Mouse (Mus musculus) midbrain, embryonic 12.5 days (tissue): Measurements from ENCODE around the gene Ccdc171. TPM values are rescaled to one million over a fixed set of nuclear protein-coding genes. Genes with fewer than 3 reads are reported as not detected.
"Not testable (repeated sequence)": the region's sequence is repeated elsewhere in the genome, so short reads cannot be mapped to it uniquely, and the experiment has no call there.

Experiments used
- ATAC-seq: fragments of 200-750 bp; cut with Nextera tagmentation; 2 replicates; pipeline ENCODE4 v1.8.0; 2017; ENCODE audit warnings: low read depth, moderate TSS enrichment, moderate library complexity; ENCODE audit not compliant: low FRiP score
- H3K27ac ChIP-seq: fragments of 300-500 bp; sonication (generic); replicated peaks from 2 replicates; pipeline ENCODE4 v1.5.1; 2016; ENCODE audit warnings: mild to moderate bottlenecking
- H3K27me3 ChIP-seq: fragments of 300-500 bp; sonication (generic); 2 replicates; pipeline ENCODE4 v1.6.1; 2016; ENCODE audit warnings: mild to moderate bottlenecking
- H3K36me3 ChIP-seq: fragments of 300-500 bp; sonication (generic); 2 replicates; pipeline ENCODE4 v1.6.1; 2016
- H3K4me1 ChIP-seq: fragments of 300-500 bp; sonication (generic); 2 replicates; pipeline ENCODE4 v1.6.1; 2016
- H3K4me2 ChIP-seq: fragments of 300-500 bp; sonication (generic); replicated peaks from 2 replicates; pipeline ENCODE4 v1.6.1; 2016; ENCODE audit warnings: mild to moderate bottlenecking, moderate library complexity
- H3K4me3 ChIP-seq: fragments of 300-500 bp; sonication (generic); 2 replicates; pipeline ENCODE4 v1.5.1; 2016; ENCODE audit warnings: mild to moderate bottlenecking
- H3K9ac ChIP-seq: fragments of 300-500 bp; sonication (generic); replicated peaks from 2 replicates; pipeline ENCODE4 v1.6.1; 2016; ENCODE audit warnings: mild to moderate bottlenecking, moderate library complexity
- H3K9me3 ChIP-seq: fragments of 300-500 bp; sonication (generic); 2 replicates; pipeline ENCODE4 v1.6.1; 2016; ENCODE audit warnings: mild to moderate bottlenecking
- WGBS: fragments of 180-500 bp; shearing (Covaris S2); methylation state at CpG from one replicate; pipeline ENCODE4 v1.1.7; 2016; 5-methylcytosine and 5-hydroxymethylcytosine counted together
- polyA plus RNA-seq: library from polyadenylated mRNA; unstranded; fragments of >200 nt; fragmentation: Nextera tagmentation; extraction: Ambion mirVana; gene quantifications from 2 replicates; pipeline ENCODE4 v1.2.1, GENCODE M21; 2016

Gene Ccdc171
- polyA plus RNA-seq, 1 experiment from 2014 or later, result 6.3 TPM

DNA sequence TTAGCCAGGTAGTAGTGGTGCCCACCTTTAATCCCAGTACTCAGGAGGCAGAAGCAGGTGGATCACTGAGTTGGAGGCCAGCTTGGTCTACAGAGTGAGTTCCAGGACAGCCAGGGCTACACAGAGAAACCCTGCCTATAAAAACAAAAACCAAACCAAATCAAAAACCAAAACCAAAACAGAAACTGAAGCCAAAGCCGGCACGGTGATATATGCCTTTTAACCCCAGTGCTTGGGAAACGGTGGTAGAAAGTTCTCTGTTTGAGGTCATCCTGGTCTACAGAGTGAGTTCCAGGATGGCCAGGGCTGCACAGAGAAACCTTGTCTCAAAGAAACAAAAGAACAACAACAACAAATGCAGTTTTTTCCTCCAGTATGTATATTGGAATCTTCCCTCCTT, 13.1 kb upstream of the Ccdc171 start:
- H3K4me2 ChIP-seq, result no peak overlapping the region
- ATAC-seq, result no peak
- no peak overlapping the region for H3K4me3 ChIP-seq
- 0 out of 2 replicates have a peak, but pooled peaks cover 8% of the 10 kb centered on the region for H3K4me1 ChIP-seq
- H3K9me3 ChIP-seq, result no peaks in the 10 kb centered on the region
- no peaks in the 10 kb centered on the region for H3K27me3 ChIP-seq
- WGBS, result 89% methylated on average over 3 of the region's 3 CpGs
- no peaks in the 10 kb centered on the region for H3K36me3 ChIP-seq
- H3K27ac ChIP-seq, result no peak overlapping the region
- H3K9ac ChIP-seq, result no peak overlapping the region

DNA sequence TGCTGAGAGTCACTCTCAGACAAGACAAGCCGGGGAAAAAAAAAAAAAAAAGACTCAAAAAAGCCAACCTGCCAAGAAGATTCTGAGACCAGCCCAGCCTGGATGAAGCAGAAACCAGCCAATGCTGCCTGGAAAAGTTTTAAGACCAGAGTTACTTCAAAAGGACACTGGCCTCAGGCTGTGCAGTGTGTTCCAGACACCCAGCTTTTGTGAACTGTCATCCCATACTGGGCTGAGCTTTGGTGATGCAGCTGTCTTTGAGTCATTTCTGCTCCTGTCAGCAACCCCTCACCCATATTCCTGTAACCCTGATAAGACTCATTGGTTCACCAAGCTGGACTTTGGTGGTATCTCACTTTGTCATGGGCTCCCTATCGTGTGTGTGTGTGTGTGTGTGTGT, 12.7 kb upstream of the Ccdc171 start:
- no peak for ATAC-seq
- H3K36me3 ChIP-seq, result no peaks in the 10 kb centered on the region
- 0 out of 2 replicates have a peak, but pooled peaks cover 6% of the 10 kb centered on the region for H3K4me1 ChIP-seq
- H3K9me3 ChIP-seq, result no peaks in the 10 kb centered on the region
- H3K4me3 ChIP-seq, result no peak overlapping the region
- no peaks in the 10 kb centered on the region for H3K27me3 ChIP-seq
- no peak overlapping the region for H3K4me2 ChIP-seq
- WGBS, result 83% methylated on average over 2 of the region's 2 CpGs
- no peak overlapping the region for H3K9ac ChIP-seq
- H3K27ac ChIP-seq, result no peak overlapping the region

DNA sequence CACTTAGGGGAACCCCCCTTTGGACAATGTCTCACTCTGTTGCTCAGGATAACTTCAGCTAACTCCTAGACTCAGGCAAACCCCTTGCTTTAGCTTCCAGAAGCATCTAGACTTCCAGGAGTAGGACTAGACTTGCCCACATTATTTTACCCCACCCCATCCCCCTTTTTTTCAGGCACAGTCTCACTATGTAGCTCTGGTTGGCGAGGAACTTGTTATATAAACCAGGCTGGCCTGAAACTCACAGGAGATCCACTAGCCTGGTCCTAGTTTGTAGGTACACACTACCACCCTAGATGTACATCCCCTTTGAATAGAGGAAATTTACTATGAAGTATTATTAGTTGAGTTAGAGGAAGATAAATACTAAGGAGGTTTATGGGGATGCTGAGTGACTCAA, 11.2 kb upstream of the Ccdc171 start:
- Histone ChIP-seq H3K27ac (no peak overlapping the region), H3K36me3 (no peaks in the 10 kb centered on the region), H3K4me1 (no peaks in the 10 kb centered on the region), H3K27me3 (no peaks in the 10 kb centered on the region), H3K4me3 (no peak overlapping the region), H3K4me2 (no peak overlapping the region), H3K9ac (no peak overlapping the region), H3K9me3 (no peaks in the 10 kb centered on the region)
- no peak for ATAC-seq
- 93% methylated on average over 1 of the region's 1 CpGs for WGBS

DNA sequence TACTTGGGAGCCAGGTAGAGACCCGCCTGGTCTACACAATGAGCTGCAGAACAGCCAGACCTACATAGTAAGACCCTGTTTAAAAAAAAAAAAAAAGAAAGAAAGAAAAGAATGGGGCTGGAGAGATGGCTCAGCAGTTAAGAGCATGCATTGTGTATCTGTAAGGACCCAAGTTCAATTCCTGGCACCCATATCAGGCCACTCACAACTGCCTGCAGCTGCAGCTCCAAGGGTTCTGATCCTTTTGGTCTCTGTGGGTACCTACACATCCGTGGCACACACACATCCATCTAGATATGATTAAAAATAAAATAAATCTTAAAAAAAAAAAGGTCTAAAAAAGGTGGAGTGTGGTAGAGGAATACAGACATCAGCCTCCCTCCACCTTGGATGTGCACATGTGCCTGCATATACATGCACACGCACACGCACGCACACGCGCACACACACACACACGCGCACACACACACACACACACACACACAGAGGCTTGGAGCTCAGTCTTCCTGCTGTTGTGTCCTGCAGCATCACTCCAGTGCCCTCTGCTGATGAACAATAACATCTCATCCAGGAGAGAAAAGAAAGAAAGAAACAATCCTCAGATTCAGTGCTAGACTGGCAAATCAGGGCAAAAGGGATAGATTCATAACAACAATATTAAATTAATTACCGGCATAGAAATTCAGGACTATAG, 10.2 kb upstream of the Ccdc171 start:
- H3K9ac ChIP-seq, result no peak overlapping the region
- 79% methylated on average over 10 of the region's 10 CpGs for WGBS
- no peak overlapping the region for H3K4me3 ChIP-seq
- H3K4me2 ChIP-seq, result no peak overlapping the region
- H3K36me3 ChIP-seq, result no peaks in the 10 kb centered on the region
- no peak overlapping the region for H3K27ac ChIP-seq
- H3K9me3 ChIP-seq, result no peaks in the 10 kb centered on the region
- H3K4me1 ChIP-seq, result no peaks in the 10 kb centered on the region
- 0 out of 2 replicates have a peak, but pooled peaks have one; percentile 30 for ATAC-seq
- no peaks in the 10 kb centered on the region for H3K27me3 ChIP-seq

DNA sequence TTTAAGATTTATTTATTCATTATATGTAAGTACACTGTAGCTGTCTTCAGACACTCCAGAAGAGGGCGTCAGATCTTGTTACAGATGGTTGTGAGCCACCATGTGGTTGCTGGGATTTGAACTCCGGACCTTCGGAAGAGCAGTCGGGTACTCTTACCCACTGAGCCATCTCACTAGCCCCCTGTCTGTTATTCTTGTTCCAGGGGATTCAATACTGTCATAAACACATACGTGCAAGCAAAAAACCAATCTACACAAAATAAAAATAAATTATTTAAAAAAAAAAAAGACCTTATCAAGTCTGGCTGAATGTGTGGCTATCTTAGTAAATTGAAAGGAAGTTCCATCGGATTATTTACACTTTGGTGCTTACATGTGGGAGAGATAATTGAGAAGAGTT, 9.2 kb upstream of the Ccdc171 start:
- not testable (repeated sequence) for H3K36me3 ChIP-seq, H3K9ac ChIP-seq, H3K9me3 ChIP-seq, H3K4me3 ChIP-seq, H3K27ac ChIP-seq, H3K4me1 ChIP-seq, ATAC-seq, H3K27me3 ChIP-seq, H3K4me2 ChIP-seq
- 95% methylated on average over 5 of the region's 6 CpGs for WGBS

DNA sequence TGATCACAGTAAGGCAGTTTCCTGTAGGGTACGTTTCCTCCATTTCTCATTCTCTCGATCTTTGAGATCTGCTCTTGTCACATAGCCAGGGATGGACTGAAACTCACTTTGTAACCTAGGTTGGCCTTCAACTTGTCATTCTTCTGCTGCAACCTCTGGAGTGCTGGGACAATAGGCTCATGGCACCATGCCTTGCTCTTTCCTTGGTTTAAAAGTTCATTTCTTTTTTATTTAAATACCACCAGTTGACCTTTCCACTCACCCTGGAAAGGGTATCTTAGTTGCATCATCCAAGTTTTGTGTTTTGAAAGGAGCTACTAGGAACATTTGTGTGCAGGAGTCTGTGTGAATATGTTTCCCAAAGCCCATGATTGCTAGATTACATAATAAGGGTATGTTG, 6.2 kb upstream of the Ccdc171 start:
- 75% methylated on average over 2 of the region's 2 CpGs for WGBS
- no peak for ATAC-seq
- Histone ChIP-seq H3K4me2 (no peak overlapping the region), H3K27me3 (no peaks in the 10 kb centered on the region), H3K9me3 (no peaks in the 10 kb centered on the region), H3K9ac (no peak overlapping the region), H3K27ac (no peak overlapping the region), H3K4me3 (no peak overlapping the region), H3K36me3 (no peaks in the 10 kb centered on the region), H3K4me1 (peaks cover 17% of the 10 kb centered on the region)

DNA sequence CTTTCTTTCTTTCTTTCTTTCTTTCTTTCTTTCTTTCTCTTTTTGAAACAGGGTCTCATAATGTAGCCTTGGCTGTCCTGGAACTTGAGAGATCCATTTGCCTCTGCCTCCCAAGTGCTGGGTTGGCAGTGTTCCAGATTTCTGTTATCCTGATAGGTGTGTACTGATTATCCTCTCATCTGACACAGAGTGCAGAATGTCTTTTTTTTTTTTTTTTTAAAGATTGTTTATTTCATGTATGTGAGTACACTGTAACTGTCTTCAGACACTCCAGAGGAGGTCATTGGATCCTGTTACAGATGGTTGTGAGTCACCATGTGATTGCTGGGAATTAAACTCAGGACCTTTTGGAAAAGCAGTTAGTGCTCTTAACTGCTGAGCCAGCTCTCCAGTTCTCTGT, 5.5 kb upstream of the Ccdc171 start:
- no peaks in the 10 kb centered on the region for H3K9me3 ChIP-seq
- H3K4me2 ChIP-seq, result no peak overlapping the region
- no peak overlapping the region for H3K9ac ChIP-seq
- H3K36me3 ChIP-seq, result no peaks in the 10 kb centered on the region
- no peaks in the 10 kb centered on the region for H3K27me3 ChIP-seq
- H3K4me3 ChIP-seq, result no peak overlapping the region
- peaks cover 21% of the 10 kb centered on the region for H3K4me1 ChIP-seq
- no peak for ATAC-seq
- no peak overlapping the region for H3K27ac ChIP-seq

DNA sequence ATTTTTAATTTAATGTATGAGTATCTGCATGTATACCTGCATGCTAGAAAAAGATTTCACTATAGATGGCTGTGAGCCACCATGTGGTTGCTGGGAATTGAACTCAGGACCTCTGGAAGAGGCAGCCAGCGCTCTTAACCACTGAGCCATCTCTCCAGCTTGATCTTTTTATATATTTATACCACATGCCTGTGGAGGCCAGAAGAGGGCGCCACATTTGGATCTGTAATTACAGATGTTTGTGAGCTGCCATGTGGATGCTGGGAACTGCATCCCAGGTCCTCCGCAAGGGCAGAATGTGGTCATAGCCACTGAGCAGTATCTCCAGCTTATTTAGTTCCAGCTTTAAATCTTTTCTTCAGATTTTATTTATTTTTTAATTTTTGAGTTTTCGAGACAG, 5.0 kb upstream of the Ccdc171 start:
- Histone ChIP-seq H3K4me1 (peaks cover 21% of the 10 kb centered on the region), H3K4me2 (no peak overlapping the region), H3K9me3 (no peaks in the 10 kb centered on the region), H3K9ac (no peak overlapping the region), H3K27ac (no peak overlapping the region), H3K27me3 (no peaks in the 10 kb centered on the region), H3K4me3 (no peak overlapping the region), H3K36me3 (no peaks in the 10 kb centered on the region)
- ATAC-seq, result no peak
- WGBS, result 93% methylated on average over 4 of the region's 4 CpGs

DNA sequence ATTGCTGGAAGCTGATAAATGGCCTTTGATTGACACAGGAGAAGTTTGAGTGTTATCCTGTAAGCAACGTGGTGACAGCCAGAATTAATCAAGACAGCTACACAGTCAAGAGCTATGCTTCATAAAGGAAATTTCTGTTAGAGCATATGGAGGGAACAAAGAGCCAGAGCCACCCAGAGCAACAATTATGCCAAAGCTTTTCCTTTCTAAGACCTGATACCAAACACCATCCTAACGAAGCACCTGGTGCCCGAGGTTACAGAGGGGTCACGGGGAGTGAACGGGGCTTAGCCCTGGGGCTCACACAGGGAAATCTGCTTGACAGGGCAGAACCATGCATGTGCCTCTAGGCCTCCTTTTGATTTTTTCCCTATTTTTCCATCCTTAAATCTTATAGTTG, 3.3 kb upstream of the Ccdc171 start:
- peaks cover 24% of the 10 kb centered on the region for H3K4me1 ChIP-seq
- H3K9ac ChIP-seq, result no peak overlapping the region
- no peaks in the 10 kb centered on the region for H3K36me3 ChIP-seq
- H3K9me3 ChIP-seq, result no peaks in the 10 kb centered on the region
- WGBS, result 37% methylated on average over 5 of the region's 5 CpGs
- H3K4me3 ChIP-seq, result no peak overlapping the region
- no peaks in the 10 kb centered on the region for H3K27me3 ChIP-seq
- H3K27ac ChIP-seq, result no peak overlapping the region
- ATAC-seq, result no peak
- H3K4me2 ChIP-seq, result no peak overlapping the region

DNA sequence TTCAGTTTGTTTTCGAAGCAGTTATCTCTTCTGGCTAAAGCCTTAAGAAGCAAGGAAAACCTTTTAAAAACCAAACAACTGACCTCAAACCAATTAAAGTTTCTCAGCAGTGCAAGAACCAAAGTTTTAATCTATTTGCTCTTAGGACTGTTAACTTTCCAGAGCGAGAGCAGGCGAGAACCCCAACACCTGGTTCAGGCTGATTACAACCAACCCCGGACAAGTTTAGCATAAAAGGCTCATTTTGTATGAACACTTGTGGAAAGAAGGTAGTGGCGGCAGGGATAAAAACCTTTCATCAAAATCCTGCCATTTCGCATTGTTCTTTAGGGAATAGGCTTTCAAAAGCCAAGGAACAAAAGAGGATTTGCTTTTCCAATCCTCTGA, 896 bp upstream of the Ccdc171 start:
- Histone ChIP-seq H3K36me3 (no peaks in the 10 kb centered on the region), H3K9me3 (no peaks in the 10 kb centered on the region), H3K4me3 (peak overlapping the region; percentile 65), H3K4me1 (peaks cover 24% of the 10 kb centered on the region), H3K4me2 (peak overlapping the region; percentile 76), H3K9ac (peak overlapping the region; percentile 71; the same call in 1 of the 2 replicates), H3K27ac (peak overlapping the region; percentile 100), H3K27me3 (no peaks in the 10 kb centered on the region)
- no peak for ATAC-seq
- 3% methylated on average over 6 of the region's 6 CpGs for WGBS

DNA sequence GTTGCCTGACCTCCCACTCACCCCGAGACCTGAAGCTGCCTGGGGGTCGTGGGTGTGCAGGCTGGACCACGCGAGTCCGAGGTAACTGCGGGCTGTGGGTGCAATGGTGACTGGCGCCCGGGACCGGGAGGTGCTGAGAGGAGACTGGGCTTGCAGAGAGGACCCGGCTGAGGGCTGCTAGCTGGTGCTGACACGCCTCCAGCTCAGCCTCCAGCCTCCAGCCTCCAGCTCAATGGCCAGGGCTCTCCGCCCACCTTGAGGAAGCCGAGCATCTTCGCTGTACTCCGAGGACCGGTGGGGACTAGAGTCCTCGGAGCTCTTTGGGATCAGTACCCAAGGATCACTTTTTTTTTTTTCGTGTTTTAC, 328 bp downstream of the Ccdc171 start:
- H3K36me3 ChIP-seq, result no peaks in the 10 kb centered on the region
- peak overlapping the region; percentile 100 for H3K27ac ChIP-seq
- H3K9ac ChIP-seq, result peak overlapping the region; percentile 71
- ATAC-seq, result peak; percentile 74
- peaks cover 27% of the 10 kb centered on the region for H3K4me1 ChIP-seq
- peak overlapping the region; percentile 76 for H3K4me2 ChIP-seq
- H3K4me3 ChIP-seq, result peak overlapping the region; percentile 65
- H3K9me3 ChIP-seq, result no peaks in the 10 kb centered on the region
- no peaks in the 10 kb centered on the region for H3K27me3 ChIP-seq
- 1% methylated on average over 18 of the region's 18 CpGs for WGBS

DNA sequence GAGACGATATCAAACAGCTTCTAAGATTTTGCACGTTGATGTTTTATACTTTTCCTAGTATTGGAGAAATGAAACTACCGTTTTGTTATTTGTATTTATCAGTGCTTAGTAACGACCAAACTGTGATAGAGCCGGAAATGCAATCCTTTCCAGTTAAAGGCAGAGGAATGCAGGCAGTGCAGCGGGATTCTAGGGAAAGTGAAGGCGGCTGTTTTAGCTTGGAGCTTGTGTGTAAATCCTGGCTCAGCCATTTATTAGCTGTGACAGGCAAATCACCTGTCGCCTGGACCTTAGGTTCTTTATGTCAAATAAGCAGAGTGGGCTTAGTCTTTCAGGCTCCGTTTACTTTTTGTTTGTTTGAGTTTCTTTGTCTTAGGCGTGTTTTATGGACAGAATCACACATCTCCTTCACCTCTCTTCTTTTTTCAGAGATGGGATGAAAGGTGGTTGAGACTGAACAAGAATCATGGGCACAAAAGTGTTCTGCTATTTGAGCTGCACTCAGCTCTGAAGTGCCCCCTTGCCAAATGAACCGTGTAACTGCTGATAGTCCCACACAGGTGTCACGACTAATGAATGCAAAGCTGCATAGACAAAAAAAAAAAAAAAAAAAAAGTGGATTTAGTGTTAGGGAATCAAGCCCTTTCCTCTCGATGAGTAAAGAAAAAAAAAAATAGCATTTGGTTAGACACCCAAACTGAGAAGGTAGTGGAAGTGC, 1.1 kb downstream of the Ccdc171 start:
- 3% methylated on average over 13 of the region's 13 CpGs for WGBS
- no peak overlapping the region for H3K27ac ChIP-seq
- H3K9ac ChIP-seq, result peak overlapping the region; percentile 71; the same call in 1 of the 2 replicates

More for the DNA sequence above, 1.1 kb downstream of the Ccdc171 start:
- H3K4me1 ChIP-seq, result peaks cover 28% of the 10 kb centered on the region
- no peaks in the 10 kb centered on the region for H3K36me3 ChIP-seq
- no peak for ATAC-seq
- H3K4me3 ChIP-seq, result peak overlapping the region; percentile 65
- no peaks in the 10 kb centered on the region for H3K9me3 ChIP-seq
- H3K27me3 ChIP-seq, result no peaks in the 10 kb centered on the region
- peak overlapping the region; percentile 76 for H3K4me2 ChIP-seq
